Mouse (Mus musculus) common myeloid progenitor, adult 5-6 weeks (primary cell): Measurements from ENCODE around the gene Ddias. TPM values are rescaled to one million over a fixed set of nuclear protein-coding genes. Genes with fewer than 3 reads are reported as not detected.

Source experiments
- ATAC-seq: replicated peaks from 2 replicates; pipeline ENCODE4 v1.8.0; 2016; ENCODE audit warnings: low read depth, mild to moderate bottlenecking, moderate TSS enrichment, inconsistent platforms; ENCODE audit not compliant: poor library complexity, severe bottlenecking
- total RNA-seq: library from RNA; stranded (forward); fragments of 200-1000, 187-1606 nt; gene quantifications from 2 replicates; pipeline ENCODE4 v1.2.3, GENCODE M21; 2017

Ddias gene
- 23.0 and 23.7 TPM in 2 replicates for total RNA-seq

GRCm38 (mm10) chr7:92874116-92874675 is at the start of gene Ddias, which contains the start of gene Prcp:
TSS of gene Ddias (minus strand) at chr7:92874247.
TSS of gene Prcp (plus strand) at chr7:92874470.
- peak; percentile 52 for ATAC-seq

GRCm38 (mm10) chr7:92920857-92921172 is 46.8 kb upstream of the Ddias start:
- no peak for ATAC-seq

- ATAC-seq: no peak
Measured at GRCm38 (mm10) chr7:92920172-92920856, 46.3 kb upstream of the Ddias start.

- ATAC-seq: peak; percentile 62
Measured at GRCm38 (mm10) chr7:92904285-92904684, 30.2 kb upstream of the Ddias start.

GRCm38 (mm10) chr7:92903360-92904038 is 29.5 kb upstream of the Ddias start:
- ATAC-seq: peak; percentile 100

GRCm38 (mm10) chr7:92897021-92897420 is 23.0 kb upstream of the Ddias start:
- peak; percentile 66; the same call in 1 of the 2 replicates for ATAC-seq

- no peak for ATAC-seq
Measured at GRCm38 (mm10) chr7:92896036-92896435, 22.0 kb upstream of the Ddias start.

- ATAC-seq: peak; percentile 53; the same call in 1 of the 2 replicates
Measured at GRCm38 (mm10) chr7:92893478-92893877, 19.4 kb upstream of the Ddias start.

GRCm38 (mm10) chr7:92890618-92891230 is 16.7 kb upstream of the Ddias start:
- ATAC-seq: no peak

- no peak for ATAC-seq
Measured at GRCm38 (mm10) chr7:92890211-92890610, 16.2 kb upstream of the Ddias start.

GRCm38 (mm10) chr7:92887230-92887629 is 13.2 kb upstream of the Ddias start:
- no peak for ATAC-seq

- ATAC-seq: no peak
Measured at GRCm38 (mm10) chr7:92886801-92887200, 12.8 kb upstream of the Ddias start.

GRCm38 (mm10) chr7:92884998-92885660 is 11.1 kb upstream of the Ddias start:
- ATAC-seq: no peak

GRCm38 (mm10) chr7:92883850-92884716 is 10.0 kb upstream of the Ddias start:
- ATAC-seq: peak; percentile 73

- peak; percentile 24 for ATAC-seq
Measured at GRCm38 (mm10) chr7:92878575-92879285, 4.7 kb upstream of the Ddias start.

- ATAC-seq: 0 out of 2 replicates have a peak, but pooled peaks have one; percentile 7
Measured at GRCm38 (mm10) chr7:92876538-92876937, 2.5 kb upstream of the Ddias start.

GRCm38 (mm10) chr7:92876066-92876465 is 2.0 kb upstream of the Ddias start:
- ATAC-seq: no peak

- ATAC-seq: peak; percentile 67
Measured at GRCm38 (mm10) chr7:92874761-92875408, 838 bp upstream of the Ddias start.
